Mouse (Mus musculus) small intestine, adult 2 months (tissue): Measurements from ENCODE around the gene Ppargc1a.

Experiments used
- CTCF ChIP-seq: fragments of 200-500 bp; IDR thresholded peaks from 2 replicates; pipeline ENCODE4 v1.5.1; 2012; ENCODE audit warnings: low read depth, mild to moderate bottlenecking, control low read depth, inconsistent platforms, low read length, moderate library complexity, mixed read lengths; ENCODE audit not compliant: insufficient replicate concordance, insufficient read length; ENCODE audit errors: extremely low read depth
- POLR2A ChIP-seq: fragments of 200-500 bp; IDR thresholded peaks from 2 replicates; pipeline ENCODE4 v1.6.1; 2012; ENCODE audit warnings: low read depth, mild to moderate bottlenecking, control low read depth, inconsistent platforms, low read length, moderate library complexity

DNA sequence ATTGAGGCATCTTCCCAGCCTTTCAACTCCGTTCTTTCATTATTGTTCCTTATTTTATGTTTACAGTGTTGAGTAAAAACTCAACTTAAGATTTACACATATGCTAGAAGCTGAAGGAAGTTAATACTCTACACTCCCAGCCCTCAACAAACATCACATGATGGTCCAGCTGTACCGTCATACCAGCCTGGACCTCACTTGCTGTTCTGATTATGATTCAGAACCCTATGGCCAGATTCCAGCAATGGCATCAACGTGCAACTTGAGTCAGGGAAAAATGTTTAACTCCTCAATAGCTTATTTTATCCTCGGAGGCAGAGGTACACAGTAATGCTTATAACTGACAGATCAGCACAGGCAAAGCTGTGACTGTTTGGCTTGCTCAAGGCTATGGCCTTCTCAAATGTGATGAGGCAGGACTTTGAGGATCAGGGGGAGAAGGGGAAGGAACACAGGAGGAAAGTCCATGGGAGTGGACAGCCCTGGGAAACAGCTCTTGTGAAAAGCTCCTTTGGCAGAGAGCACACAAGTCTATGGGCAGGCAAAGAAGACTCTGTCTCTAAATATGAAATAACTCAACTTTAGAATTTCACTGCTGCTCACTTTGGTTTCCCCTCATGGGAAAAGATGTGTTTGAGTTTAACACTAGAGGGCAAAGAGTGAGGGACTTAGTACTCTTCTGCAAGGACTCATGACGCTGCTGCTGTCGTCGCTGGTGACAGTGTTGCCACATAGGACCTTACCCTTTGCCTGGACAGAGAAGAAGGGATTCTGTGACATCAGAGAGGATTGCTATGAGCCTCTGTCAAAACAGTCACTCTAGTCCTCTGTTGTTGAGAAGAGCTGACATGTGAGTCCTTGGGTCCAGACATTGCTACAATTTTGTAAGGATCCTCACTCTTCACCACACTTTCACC is 22.1 kb downstream of the Ppargc1a start:
- TF ChIP-seq CTCF (no peak), POLR2A (no peak)
